Mouse (Mus musculus): ENCODE results near the gene Ces1a.

Ces1a gene

GRCm38 (mm10) chr8:93048092-93048491 is at the start of gene Ces1a:
Gene Ces1a (minus strand): TSS chr8:93048192.
- ATAC-seq (ENCODE audit: low TSS enrichment), result no peak

- ATAC-seq (ENCODE audit: low TSS enrichment), result peak; percentile 95
Observed at GRCm38 (mm10) chr8:93095376-93095775, 47.4 kb upstream of the Ces1a start.

GRCm38 (mm10) chr8:93091324-93091723 is 43.3 kb upstream of the Ces1a start:
- no peak for ATAC-seq (ENCODE audit: low TSS enrichment)

GRCm38 (mm10) chr8:93088686-93089122 is 40.7 kb upstream of the Ces1a start:
- ATAC-seq (ENCODE audit: low TSS enrichment), result no peak

GRCm38 (mm10) chr8:93088193-93088592 is 40.2 kb upstream of the Ces1a start:
- no peak for ATAC-seq (ENCODE audit: low TSS enrichment)

- no peak for ATAC-seq (ENCODE audit: low TSS enrichment)
Observed at GRCm38 (mm10) chr8:93079887-93080286, 31.9 kb upstream of the Ces1a start, which contains the start of gene Ces1b. Gene Ces1b (minus strand): TSS chr8:93080017.

- ATAC-seq (ENCODE audit: low TSS enrichment), result no peak
Observed at GRCm38 (mm10) chr8:93075251-93075650, 27.3 kb upstream of the Ces1a start.

GRCm38 (mm10) chr8:93063416-93064117 is 15.6 kb upstream of the Ces1a start:
- ATAC-seq (ENCODE audit: low TSS enrichment), result no peak

- peak; percentile 90 for ATAC-seq (ENCODE audit: low TSS enrichment)
Observed at GRCm38 (mm10) chr8:93059185-93059584, 11.2 kb upstream of the Ces1a start.

GRCm38 (mm10) chr8:93055238-93055637 is 7.2 kb upstream of the Ces1a start:
- ATAC-seq (ENCODE audit: low TSS enrichment), result no peak

- ATAC-seq (ENCODE audit: low TSS enrichment), result peak; percentile 90
Observed at GRCm38 (mm10) chr8:93048510-93049416, 771 bp upstream of the Ces1a start.

- no peak for ATAC-seq (ENCODE audit: low TSS enrichment)
Observed at GRCm38 (mm10) chr8:93043083-93043482, 4.9 kb downstream of the Ces1a start.

GRCm38 (mm10) chr8:93040776-93041567 is 7.0 kb downstream of the Ces1a start:
- ATAC-seq (ENCODE audit: low TSS enrichment), result no peak

- ATAC-seq (ENCODE audit: low TSS enrichment), result peak; percentile 97
Observed at GRCm38 (mm10) chr8:93040256-93040655, 7.7 kb downstream of the Ces1a start.

- ATAC-seq (ENCODE audit: low TSS enrichment), result no peak
Observed at GRCm38 (mm10) chr8:93038831-93039230, 9.2 kb downstream of the Ces1a start.

GRCm38 (mm10) chr8:93030664-93031063 is 17.3 kb downstream of the Ces1a start:
- ATAC-seq (ENCODE audit: low TSS enrichment), result peak; percentile 58; the same call in 1 of the 2 replicates

- ATAC-seq (ENCODE audit: low TSS enrichment), result no peak
Observed at GRCm38 (mm10) chr8:93021738-93022137, 26.3 kb downstream of the Ces1a start.

GRCm38 (mm10) chr8:93014300-93014699 is 33.7 kb downstream of the Ces1a start:
- ATAC-seq (ENCODE audit: low TSS enrichment), result no peak

GRCm38 (mm10) chr8:93012226-93012625 is 35.8 kb downstream of the Ces1a start:
- no peak for ATAC-seq (ENCODE audit: low TSS enrichment)

- peak; percentile 91 for ATAC-seq (ENCODE audit: low TSS enrichment)
Observed at GRCm38 (mm10) chr8:93011439-93011838, 36.6 kb downstream of the Ces1a start.

- ATAC-seq (ENCODE audit: low TSS enrichment), result peak; percentile 83
Observed at GRCm38 (mm10) chr8:93010286-93010685, 37.7 kb downstream of the Ces1a start.

- peak; percentile 69 for ATAC-seq (ENCODE audit: low TSS enrichment)
Observed at GRCm38 (mm10) chr8:92998600-92998999, 49.4 kb downstream of the Ces1a start.
